Mouse (Mus musculus): ENCODE data around the gene Sspo.

Gene Sspo

DNA sequence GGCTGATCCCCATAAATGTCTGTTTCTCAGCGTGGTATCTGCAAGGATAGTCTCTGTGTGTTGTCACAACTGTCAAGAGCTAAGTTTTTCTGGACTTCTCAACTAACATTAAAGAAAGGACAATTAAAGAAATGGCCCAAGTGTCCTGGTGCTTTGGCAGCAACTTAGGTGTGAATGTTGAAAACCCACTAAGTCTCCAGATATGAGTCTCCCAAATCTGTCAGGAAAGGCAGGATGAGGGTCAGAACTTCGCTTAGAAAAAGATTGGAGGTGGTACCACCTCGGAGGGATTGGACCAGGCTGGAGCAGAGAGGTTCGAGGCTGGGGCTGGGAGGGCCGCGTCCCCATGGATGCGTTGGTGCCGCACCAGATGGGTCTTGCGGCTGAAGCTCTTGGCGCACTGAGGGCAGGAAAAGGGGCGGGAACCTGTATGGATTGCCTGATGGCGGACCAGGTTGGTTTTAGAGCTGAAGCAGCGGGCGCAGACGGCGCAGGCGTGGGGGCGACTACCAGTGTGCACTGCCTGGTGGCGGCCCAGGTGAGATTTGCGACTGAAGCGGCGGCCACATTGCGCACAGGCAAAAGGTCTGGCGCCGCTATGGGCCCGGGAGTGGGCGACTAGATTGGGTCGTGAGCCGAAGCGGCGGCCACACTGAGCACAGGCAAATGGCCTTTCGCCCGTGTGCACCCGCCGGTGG is 10.2 kb upstream of the Sspo start:
- DNase-seq, result no peak

DNA sequence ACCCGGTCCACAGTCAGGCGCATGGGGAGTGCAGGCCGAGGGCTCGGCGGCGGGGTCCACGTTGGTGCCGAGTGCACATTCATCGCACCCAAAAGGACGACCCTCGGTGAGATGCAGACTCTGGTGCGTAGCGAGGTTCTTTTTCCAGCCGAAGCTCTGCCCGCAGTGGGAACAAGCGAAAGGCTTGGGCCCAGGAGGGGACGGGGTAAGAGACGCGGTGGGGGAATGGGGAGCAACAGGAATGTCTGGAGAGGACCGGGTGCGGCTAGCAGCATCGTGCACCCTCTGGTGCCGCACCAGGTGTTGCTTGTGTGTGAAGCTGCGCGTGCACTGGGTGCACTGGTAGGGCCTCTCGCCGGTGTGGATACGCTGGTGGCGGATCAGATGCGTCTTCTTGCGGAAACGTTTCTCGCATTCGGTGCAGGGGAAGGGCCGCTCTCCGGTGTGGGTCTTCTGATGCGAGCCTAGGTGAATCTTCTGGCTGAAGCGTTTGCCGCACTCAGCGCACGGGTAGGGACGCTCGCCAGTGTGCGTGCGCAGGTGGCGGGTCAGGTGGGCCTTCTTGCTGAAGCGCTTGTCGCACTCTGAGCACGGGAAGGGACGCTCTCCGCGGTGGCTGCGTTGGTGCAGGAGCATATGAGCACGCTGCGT is 9.4 kb upstream of the Sspo start:
- DNase-seq, result no peak

DNA sequence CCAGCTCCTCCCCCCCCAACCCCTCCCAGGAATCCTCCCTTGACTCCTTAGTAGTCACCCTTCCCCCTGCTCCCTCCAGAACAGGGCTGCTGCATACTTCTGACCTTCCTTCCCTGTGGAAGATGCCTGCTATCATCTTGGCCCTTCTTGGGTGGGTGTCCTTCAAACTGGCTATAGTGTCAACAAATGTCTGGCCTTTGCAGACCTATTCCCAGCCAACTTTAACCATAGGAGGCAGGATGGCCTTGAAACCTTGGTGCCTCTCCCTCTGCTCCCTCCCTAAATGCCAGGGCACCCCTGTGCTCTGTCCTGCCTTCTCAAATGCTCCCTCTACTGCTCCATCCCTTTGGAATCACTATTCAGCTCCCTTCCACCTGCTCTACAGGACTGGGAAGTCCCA is 8.4 kb upstream of the Sspo start:
- DNase-seq, result no peak

DNA sequence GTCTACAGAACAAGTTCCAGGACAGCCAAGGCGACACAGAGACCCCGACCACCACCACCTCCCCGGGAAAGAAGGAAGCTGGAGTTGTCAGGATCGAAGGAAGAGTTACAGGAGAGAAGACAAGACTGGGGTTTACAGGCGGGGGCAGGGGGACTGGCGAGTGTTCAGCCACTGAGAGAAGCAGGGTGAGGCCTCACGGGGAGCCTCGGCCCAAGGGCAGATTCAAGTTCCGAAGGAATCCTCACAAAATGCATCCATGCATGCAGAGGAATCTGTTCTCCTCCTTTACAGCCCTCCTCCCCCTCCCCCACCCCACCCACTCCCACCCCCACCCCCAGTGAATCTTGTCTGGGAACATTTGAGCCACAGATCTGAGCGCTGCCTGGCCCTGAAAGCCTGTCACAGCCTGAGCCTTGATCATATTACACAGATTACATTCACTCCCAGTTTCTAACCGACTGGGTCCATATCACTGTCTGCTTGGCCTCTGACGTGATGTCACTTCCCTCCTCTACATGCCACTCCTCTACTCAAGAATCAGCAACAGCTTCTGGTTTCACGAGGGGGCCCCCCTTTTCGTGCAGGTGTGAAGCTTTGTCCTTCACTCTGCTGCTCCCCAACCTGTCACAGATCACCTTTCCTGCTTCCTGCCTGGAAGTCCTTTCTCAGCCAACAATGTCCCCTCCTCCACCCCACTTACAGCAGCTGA is 7.6 kb upstream of the Sspo start:
- DNase-seq, result peak; percentile 33

DNA sequence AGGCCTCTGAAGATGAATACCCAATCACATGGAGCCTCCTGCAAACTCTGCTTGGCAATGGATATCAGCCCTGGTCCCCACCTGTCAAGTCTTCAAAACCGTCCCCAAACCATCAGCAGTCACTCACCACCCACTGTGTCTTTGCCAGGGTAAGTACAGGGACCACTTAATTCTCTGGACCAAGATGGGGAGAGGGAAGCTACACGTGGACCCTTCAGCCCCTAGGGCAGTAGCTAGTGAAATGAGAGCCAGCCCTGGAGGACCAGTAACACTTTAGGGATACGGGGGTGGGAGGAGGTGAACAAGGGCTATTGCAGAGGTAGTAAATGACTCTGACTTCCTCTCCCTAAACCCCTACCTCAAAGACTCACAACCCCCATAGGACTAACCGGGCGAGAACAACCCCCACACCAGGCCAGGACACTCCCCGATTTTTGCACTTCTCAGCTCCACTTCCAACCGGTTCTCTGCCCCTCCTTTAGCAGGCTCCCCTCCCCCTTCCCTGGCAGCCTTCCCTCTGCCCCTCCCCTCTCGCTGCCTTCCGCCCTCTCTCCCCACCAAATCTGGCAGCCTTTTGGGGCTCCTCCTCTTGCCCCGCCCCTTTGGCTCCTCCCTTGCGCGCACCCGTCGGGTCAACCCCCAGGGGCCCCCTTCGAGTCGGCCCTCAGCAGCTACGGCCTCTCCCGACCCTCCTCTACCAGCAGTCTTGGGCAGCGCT is 4.3 kb upstream of the Sspo start:
- DNase-seq, result peak; percentile 97

DNA sequence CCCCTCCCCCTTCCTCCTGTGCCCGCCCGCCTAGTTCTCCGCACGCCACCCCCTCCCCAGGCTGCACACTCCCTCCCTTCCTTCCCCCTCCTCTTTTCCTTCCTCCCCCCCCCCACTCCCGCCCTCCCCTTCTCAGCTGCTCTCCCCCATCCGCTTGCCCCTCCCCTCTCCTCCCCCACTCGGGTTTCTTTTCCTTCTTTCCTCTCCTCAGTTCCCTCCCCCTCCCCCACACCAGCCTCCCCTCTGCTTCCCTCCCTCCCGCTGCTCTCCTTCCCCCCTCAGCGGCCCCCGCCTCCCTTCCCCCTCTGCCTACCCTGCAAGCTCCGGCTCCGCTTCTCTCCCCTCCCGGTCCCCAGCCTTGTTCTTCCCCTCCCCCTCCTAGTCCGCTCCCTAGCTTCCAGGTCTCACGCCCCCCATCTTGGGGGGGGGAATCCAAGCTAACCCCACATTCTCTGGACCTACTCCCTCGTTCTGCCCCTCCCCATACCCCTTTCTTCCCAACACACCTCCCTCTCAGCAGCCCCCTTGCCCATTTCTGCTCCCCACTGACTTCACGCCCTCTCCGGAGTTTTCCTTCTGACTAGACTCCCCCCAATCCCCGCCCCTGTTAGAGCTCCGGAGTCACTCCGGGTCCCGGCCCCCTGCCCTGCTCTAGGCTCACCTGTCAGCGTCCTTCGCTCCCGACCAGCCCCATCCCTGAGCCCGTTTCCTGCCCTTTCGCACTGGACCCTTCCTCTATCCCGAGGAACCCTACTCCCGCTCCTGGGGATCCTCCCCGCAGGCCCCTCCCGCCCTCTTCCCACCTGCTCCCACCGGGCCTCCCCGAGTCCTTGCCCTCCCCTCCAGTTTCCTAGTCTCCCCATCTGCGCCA is 3.5 kb upstream of the Sspo start:
- DNase-seq, result no peak

DNA sequence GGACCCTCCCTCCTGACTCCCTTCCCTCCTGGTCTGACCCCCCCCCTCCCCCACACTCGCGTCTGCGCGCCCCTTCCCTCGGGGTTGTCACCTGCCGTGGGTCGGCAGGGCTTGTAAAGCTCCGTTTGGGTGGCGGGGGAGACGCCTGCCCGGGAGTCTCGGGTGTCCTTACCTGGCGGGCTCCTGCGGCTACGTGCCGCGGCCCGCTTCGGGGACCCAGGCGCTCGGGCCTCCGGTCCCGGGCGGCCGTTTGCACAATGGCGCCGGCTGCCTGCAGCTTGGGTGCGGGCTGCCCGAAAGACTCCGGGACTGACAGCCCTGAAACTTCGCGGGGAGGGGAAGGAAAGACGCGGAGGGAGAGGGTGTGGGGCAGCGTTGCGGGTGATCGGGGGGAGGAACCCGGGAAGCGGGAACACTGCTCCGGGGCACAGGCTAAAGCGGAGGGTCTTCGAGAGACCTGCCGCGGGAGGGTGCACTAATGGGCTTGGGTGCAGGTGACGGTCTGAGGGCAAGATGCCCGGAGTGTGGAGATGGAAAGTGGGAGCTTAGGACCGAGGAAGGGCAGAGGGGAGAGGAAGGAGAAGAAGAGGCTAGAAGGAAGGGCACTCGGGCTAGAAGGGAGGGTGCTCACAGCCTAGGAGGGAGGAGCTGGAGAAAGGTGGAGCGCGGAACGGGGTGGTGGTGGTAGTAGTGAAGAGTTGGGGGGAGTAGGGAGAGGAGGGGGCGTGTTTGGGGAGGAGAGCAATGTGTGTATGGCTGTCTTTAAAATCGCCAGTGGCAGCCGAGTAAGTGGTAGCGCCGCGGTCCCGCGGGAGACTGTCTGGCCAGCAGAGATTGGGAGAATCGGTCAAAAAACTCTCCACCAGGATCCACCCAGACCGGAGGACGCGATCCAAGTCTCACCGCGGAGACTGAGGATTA is 2.6 kb upstream of the Sspo start, which contains the start of gene Zfp467:
Gene Zfp467 (minus strand): TSS at position 645 of the 921 bp plus-strand sequence.
- peak; percentile 80 for DNase-seq

DNA sequence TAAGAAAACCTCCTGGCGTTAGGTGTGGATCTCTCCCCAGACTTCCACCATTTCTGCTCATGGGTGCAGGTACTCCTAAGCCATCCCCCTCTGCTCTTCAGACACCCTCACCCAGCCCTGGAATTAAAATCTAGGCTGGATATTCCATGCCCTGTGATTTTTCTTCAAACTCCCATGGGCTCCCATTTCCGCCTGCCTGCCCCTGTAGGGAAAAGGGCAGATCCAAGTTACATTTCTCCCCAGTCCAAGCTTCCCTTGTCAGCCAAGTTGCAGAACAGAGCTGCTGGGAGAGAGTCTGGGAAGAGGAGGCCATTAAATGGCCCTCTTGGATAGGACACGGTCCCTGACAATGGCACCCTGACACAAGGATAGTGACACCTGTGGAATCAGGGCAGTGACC is 1.8 kb upstream of the Sspo start:
- DNase-seq, result no peak

DNA sequence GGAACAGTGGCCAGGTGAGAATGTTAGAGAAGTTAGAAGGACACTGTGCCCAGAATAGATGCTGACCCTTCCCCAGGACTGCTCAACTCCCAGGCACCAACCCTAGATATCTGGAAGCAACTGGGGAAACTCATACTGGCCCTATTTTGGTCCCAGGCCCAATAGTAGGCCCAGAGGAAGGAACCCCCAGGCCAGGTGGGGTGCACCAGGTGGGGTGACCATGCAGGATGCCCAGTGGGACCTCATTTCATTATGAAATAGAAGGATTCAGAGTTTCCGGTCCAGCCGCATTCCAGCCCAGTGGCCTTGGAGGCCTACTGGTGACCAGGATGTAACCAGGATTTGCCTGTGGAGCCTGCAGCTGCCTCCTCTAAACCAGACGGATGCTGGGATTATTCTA is 1.1 kb upstream of the Sspo start:
- DNase-seq, result peak; percentile 30

DNA sequence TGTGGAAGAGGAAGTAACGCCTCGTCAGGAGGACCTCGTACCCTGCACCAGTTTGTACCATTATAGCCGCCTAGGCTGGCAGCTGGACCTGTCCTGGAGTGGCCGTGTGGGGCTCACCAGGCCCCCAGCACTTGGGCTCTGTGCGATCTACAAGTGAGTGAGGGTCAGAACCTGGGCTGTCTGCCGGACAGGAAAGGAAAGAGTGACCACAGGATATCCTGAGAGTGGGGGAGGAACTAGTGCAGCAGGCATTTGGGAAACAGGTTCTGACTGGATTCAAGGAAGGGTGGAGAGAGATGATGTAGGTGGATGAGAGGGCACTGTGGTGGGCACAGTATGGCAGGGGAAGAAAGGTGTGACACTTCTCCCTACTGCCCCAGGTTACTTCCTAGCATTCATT is 498 bp downstream of the Sspo start:
- no peak for DNase-seq

DNA sequence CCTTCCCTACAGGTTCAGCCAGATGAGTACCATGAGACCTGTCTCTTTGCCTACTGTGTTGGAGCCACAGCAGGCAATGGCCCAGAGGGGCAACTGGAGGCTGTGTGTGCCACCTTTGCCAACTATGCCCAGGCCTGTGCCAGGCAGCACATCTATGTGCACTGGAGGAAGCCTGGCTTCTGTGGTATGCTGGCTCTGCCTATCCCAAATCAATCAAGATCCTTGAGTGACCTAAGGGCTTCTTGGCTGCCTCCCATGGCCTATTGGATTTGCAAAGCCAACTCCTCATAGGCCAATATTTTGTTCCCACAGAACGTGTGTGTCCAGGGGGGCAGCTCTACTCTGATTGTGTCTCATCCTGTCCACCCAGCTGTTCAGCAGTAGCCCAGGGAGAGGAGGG is 4.1 kb downstream of the Sspo start:
- no peak for DNase-seq

DNA sequence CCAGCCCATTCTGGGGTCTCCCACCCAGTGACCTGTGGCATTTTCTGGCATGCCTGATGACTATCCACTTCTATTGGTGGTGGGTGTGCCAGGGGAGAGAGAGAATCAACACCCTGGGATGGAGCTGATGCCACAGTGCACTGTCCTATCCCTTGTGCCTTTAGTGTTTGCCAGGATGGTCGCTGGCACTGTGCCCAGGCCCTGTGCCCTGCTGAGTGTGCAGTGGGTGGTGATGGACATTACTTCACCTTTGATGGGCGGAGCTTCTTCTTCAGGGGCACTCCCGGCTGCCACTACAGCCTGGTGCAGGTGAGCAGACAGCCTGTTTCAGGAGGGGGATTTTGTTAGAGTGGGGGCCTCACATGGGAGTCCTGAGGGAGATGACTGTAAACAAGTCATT is 4.7 kb downstream of the Sspo start:
- no peak for DNase-seq

DNA sequence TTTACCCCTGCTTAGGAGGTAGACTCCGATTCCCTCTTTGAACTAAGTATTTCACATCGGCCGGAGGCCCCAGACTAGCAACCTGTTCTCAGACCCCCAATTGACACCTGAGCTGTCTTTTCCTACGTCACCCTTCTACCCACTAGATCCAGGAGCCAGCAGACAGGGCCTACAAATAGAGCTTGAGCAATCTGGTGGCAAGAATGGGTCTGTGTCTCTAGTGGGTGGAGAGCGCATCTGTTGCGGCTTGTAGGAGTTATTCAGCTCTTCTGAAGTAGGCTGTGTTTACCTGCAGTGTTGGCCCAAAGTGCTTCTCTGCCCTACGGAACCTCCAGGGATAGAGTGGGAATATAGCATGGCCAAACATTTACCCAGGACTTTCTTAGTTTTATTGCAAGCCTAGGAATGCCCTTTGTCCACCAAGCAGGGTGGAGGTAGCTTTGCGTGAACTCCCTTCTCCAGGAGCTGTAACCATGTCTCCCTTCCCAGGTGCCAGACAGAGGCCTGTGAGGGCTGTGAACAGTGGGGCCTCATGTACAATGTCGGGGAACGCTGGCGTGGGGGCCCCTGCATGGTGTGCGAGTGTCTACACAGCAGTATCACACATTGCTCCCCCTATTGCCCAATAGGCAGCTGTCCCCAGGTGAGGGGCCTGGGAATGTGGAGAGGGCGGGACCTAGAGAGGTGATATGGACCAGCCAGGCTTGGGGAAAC is 17.1 kb downstream of the Sspo start:
- DNase-seq, result no peak

DNA sequence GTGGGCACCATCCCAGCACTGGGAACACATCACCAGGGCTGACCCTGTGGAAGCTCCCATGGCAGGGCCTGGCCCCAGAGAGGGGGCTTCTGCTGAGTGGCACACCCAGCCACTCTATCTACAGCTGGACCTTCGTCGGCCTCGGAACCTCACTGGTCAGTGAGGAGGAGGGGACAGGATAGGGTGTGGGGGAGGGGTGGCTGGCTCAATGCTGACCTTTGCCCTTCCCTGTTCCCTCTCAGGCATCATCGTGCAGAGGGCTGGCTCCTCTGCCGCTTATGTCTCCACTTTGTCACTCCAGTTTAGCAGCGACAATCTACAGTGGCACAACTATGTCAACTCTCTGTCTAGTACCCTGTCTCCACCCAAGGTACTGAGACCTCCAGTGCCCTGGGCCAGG is 18.7 kb downstream of the Sspo start:
- no peak for DNase-seq

DNA sequence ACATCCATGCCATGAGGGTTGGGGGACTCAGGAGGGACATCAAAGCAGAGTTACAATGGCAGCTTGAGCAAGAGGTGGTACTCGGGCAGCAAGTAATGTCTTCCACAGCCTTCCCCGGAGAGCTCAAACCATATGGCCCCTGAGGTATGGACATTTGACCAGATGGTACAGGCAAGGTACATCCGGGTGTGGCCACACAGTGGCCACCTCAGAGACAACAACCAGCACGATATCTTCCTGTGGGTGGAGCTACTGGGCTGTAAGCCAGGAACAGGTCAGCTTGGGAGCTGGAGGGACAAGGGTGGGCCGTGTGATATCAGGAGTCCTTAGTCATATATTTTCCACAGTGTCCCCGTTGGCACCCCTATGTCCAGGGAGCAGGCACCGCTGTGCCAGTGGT is 19.5 kb downstream of the Sspo start:
- no peak for DNase-seq

DNA sequence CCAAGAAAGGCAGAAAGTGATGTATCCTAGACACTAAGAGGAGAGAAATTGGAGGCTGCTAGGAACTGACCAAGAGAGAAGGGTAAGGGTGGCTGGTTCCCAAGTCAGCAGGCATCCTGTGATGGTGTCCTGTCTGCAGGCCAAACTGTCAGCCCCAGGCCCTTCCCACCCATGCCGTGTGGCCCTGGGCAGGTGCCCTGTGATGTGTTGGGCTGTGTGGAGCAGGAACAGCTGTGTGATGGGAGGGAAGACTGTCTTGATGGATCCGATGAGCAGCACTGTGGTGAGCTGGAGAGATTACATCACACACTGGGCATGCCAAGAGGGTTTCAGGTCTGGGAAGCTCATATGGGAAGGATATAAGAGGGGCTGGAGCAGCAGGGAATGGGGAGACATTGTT is 22.7 kb downstream of the Sspo start:
- DNase-seq, result no peak

DNA sequence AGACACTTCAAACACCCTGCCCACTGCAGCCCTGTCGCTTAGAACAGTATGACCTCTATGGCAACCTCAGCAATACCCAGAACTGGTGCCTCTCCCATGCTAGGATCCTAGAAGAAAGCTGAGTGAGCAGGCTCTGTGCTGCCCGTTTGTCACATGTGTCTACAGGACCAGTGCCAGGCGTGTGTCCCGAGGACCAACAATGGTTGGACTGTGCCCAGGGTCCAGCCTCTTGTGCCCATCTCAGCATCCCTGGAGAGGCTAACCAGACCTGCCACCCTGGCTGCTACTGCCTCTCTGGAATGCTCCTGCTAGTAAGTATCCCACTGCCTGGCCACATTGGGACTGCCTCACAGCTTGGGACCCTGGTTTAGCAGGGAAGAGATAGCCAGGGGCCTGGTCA is 30.4 kb downstream of the Sspo start:
- DNase-seq, result peak; percentile 58

DNA sequence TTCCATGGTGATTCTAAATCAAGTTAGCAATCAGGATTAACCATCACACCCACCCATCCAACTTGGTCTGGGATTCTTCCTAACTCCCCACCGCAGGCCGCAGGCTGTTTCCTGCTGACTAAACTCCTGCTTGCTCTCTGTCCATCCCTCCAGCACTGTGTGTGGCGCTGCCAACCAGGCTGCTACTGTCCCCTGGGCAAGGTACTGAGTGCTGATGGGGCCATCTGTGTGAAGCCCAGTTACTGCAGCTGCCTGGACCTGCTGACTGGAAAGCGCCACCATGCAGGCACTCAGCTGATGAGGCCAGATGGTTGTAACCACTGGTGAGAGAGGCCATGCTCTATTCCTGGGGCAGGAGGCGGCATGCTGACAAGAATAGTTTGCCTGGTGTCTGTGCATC is 34.5 kb downstream of the Sspo start:
- DNase-seq, result no peak

DNA sequence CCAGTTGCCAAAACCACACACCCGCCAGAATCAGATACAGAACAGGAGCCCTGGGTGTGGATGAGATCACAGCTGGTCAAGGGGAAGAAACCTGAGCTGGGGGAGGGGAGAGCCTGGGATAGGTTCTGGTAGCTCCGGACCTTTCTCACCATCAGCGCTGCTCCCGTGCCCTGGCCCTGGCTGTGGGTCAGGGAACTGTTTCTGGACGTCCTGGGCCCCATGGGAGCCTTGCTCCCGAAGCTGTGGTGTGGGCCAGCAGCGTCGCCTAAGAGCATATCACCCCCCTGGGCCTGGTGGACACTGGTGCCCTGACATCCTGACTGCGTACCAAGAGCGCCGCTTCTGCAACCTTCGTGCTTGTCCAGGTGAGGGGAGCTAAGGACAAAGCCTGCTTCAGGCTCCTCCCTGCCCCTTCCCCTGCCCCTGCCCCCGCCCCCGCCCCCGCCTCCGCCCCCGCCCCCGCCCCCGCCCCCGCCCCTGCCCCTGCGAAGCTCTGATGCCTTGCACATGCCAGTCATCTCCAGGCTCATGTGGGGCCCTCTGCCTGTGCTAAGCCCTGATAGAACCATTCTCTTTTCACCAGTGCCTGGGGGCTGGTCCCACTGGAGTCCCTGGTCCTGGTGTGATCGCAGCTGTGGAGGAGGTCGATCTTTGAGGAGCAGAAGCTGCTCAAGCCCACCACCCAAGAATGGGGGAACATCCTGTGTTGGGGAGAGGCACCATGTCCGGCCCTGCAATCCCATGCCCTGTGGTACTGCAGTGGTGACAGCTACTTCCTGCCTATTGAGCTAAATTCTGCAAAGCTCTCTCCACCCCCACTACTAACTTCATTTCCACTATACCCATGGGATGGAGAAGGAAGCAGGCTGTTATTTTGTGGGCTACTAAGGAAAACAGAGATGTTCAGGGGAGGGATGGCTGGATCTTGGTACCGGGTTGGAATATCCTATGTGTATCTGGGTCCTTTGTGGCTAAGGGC is 40.0 kb downstream of the Sspo start:
- DNase-seq, result peak; percentile 12

DNA sequence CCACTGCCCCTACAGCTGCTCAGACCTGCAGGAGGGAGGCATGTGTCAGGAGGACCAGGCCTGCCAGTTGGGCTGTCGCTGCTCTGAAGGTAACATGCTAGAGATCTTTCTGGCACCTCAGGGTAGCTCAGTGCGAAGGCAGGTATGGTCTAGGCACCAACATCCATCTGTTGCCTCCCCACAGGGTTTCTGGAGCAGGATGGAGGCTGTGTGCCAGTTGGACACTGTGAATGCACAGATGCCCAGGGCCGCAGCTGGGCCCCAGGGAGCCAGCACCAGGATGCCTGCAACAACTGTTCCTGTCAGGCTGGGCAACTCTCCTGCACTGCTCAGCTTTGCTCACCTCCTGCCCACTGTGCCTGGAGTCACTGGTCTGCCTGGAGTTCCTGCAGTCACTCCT is 41.7 kb downstream of the Sspo start:
- no peak for DNase-seq
